Mouse (Mus musculus): ENCODE measurements around the gene Gm4131. TPM values are rescaled to one million over a fixed set of nuclear protein-coding genes. Genes with fewer than 3 reads are reported as not detected.
A peak's percentile ranks its signal among the peaks of the same experiment; 100 is the strongest.

The Gm4131 gene
- polyA plus RNA-seq, 1 experiment from 2014 or later, result 0.36 TPM

DNA sequence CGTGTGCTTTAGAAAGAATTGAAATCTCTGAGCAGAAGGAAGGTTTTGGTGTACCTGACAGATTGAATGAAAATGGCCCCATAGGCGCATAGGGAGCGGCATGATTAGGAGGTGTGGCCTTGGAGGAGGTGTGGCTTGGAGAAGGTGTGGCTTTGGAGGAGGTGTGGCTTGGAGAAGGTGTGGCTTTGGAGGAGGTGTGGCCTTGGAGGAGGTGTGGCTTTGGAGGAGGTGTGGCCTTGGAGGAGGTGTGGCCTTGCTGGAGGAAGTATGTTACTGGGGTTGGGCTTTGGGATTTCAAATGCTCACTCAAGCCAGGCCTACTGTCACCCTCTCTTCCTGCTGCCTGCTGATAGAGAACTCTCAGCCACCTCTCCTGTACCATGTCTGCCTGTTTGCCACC, 14.2 kb upstream of the Gm4131 start:
- H3K27ac ChIP-seq (ENCODE audit: low read length), result no peak overlapping the region
- WGBS, result 84% methylated on average over 3 of the region's 3 CpGs

DNA sequence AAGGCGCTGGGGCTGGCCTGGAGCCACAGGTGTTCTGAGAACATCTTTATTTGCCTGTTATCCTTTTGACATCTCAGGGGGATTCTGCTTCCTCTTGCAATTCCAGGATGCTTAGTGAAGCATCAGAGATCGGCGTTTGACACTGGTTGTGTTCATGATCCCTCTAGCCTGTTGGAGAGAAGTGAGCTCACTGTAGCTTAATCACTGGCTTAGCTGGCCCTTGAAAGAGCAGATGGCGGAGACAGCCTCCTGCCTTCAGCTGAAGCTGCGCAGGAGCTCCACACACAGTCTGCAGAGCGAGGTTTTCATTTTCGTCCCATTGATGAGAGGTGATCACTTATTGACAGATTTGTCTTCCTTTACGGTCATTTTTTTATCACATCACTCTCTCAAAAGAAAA, 9.1 kb upstream of the Gm4131 start:
- Histone ChIP-seq H3K9me3 (replicated peaks; ENCODE audit: control insufficient read depth, low read length, poor library complexity, severe bottlenecking) (no peaks in the 10 kb centered on the region), H3K4me1 (ENCODE audit: control insufficient read depth, insufficient read depth, low read length) (peaks cover 3% of the 10 kb centered on the region), H3K4me3 (ENCODE audit: low read depth, low read length) (no peak overlapping the region), H3K36me3 (ENCODE audit: control insufficient read depth, insufficient read depth, low read length) (0 out of 2 replicates have a peak, but pooled peaks cover 2% of the 10 kb centered on the region), H3K4me2 (ENCODE audit: low read length) (no peak overlapping the region), H3K27ac (ENCODE audit: low read length) (no peak overlapping the region), H3K9ac (ENCODE audit: low read depth, low read length) (no peak overlapping the region), H3K27me3 (ENCODE audit: control insufficient read depth, insufficient read depth, low read depth, low read length) (no peaks in the 10 kb centered on the region)
- WGBS, result 52% methylated on average over 8 of the region's 8 CpGs
- ATAC-seq, result no peak

More for the DNA sequence above, 14.2 kb upstream of the Gm4131 start:
- Histone ChIP-seq H3K4me3 (ENCODE audit: low read depth, low read length) (no peak overlapping the region), H3K4me2 (ENCODE audit: low read length) (no peak overlapping the region), H3K9me3 (replicated peaks; ENCODE audit: control insufficient read depth, low read length, poor library complexity, severe bottlenecking) (no peaks in the 10 kb centered on the region), H3K9ac (ENCODE audit: low read depth, low read length) (no peak overlapping the region), H3K36me3 (ENCODE audit: control insufficient read depth, insufficient read depth, low read length) (0 out of 2 replicates have a peak, but pooled peaks cover 2% of the 10 kb centered on the region), H3K27me3 (ENCODE audit: control insufficient read depth, insufficient read depth, low read depth, low read length) (no peaks in the 10 kb centered on the region), H3K4me1 (ENCODE audit: control insufficient read depth, insufficient read depth, low read length) (peaks cover 30% of the 10 kb centered on the region)
- ATAC-seq, result no peak

DNA sequence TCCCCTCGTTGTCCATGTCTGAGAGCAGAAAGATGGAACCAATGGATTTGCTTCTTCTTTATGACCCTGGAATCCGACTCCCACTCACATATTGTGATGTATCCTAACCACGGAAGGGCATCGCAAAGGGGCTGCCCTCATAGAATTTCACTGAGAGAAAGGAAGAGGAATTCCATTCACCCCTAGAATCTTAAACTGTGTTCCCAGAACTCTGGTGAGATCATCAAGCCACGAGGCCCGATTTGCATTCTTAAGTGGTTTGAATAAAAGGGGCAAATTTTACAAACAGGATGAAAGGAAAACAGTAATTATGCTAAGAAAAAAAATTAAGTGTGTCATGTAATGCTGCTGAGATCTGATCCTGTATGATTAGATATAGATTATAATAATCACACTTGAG, 8.2 kb upstream of the Gm4131 start:
- no peak overlapping the region for H3K27ac ChIP-seq (ENCODE audit: low read length)
- no peak overlapping the region for H3K9ac ChIP-seq (ENCODE audit: low read depth, low read length)
- no peaks in the 10 kb centered on the region for H3K27me3 ChIP-seq (ENCODE audit: control insufficient read depth, insufficient read depth, low read depth, low read length)
- peaks cover 4% of the 10 kb centered on the region; the same call in 1 of the 2 replicates for H3K36me3 ChIP-seq (ENCODE audit: control insufficient read depth, insufficient read depth, low read length)
- H3K9me3 ChIP-seq (replicated peaks; ENCODE audit: control insufficient read depth, low read length, poor library complexity, severe bottlenecking), result no peaks in the 10 kb centered on the region
- peaks cover 3% of the 10 kb centered on the region for H3K4me1 ChIP-seq (ENCODE audit: control insufficient read depth, insufficient read depth, low read length)
- H3K4me2 ChIP-seq (ENCODE audit: low read length), result no peak overlapping the region
- WGBS, result 69% methylated on average over 6 of the region's 6 CpGs
- ATAC-seq, result no peak
- H3K4me3 ChIP-seq (ENCODE audit: low read depth, low read length), result no peak overlapping the region

DNA sequence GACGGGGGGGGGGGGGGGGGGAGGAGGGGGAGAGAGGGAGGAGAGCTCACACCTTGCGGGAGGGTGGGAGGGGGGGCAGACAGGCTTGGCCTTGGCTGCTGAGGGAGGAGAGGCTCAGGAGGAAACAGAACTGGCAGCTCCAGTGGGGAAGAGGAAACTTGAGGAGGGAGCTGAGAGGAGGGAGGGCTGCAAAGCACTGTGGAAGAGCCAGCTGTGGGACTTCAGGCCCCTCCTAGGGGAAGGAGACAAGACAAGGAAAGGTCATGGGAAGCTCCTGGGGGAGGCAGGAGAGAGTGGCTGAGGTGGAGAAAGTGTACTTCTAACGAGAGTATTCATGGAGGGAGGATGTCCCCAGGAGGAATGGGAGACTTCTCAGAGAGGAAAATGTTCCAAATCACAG, 6.7 kb upstream of the Gm4131 start:
- H3K27ac ChIP-seq (ENCODE audit: low read length), result no peak overlapping the region
- H3K4me2 ChIP-seq (ENCODE audit: low read length), result no peak overlapping the region
- no peak overlapping the region for H3K9ac ChIP-seq (ENCODE audit: low read depth, low read length)
- H3K4me1 ChIP-seq (ENCODE audit: control insufficient read depth, insufficient read depth, low read length), result peaks cover 3% of the 10 kb centered on the region
- H3K9me3 ChIP-seq (replicated peaks; ENCODE audit: control insufficient read depth, low read length, poor library complexity, severe bottlenecking), result no peaks in the 10 kb centered on the region
- H3K27me3 ChIP-seq (ENCODE audit: control insufficient read depth, insufficient read depth, low read depth, low read length), result no peaks in the 10 kb centered on the region
- peaks cover 2% of the 10 kb centered on the region; the same call in 1 of the 2 replicates for H3K36me3 ChIP-seq (ENCODE audit: control insufficient read depth, insufficient read depth, low read length)
- no peak for ATAC-seq
- WGBS, result 2% methylated on average over 2 of the region's 3 CpGs
- no peak overlapping the region for H3K4me3 ChIP-seq (ENCODE audit: low read depth, low read length)

DNA sequence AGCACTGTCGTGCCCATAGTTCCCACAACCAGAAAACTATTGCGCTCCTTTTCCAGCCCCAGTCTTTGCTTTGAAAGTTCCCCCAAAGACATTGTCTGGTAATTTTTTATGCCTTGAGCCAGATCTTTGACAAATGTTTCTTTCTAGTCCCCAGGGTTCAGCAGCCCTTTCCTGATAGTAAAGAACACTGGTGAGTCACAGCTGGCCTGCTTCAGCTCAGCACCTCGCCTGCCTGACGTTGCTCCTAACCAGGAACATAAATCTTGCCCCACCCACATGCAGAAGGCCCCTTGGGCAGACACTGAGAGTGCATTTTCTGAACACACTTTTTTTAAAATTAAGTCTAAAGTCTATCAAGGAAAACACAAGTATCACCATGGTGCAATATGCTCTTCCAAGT, 3.6 kb upstream of the Gm4131 start:
- no peaks in the 10 kb centered on the region for H3K9me3 ChIP-seq (replicated peaks; ENCODE audit: control insufficient read depth, low read length, poor library complexity, severe bottlenecking)
- H3K4me1 ChIP-seq (ENCODE audit: control insufficient read depth, insufficient read depth, low read length), result peaks cover 3% of the 10 kb centered on the region
- no peak overlapping the region for H3K27ac ChIP-seq (ENCODE audit: low read length)
- no peaks in the 10 kb centered on the region for H3K27me3 ChIP-seq (ENCODE audit: control insufficient read depth, insufficient read depth, low read depth, low read length)
- peaks cover 4% of the 10 kb centered on the region; the same call in 1 of the 2 replicates for H3K36me3 ChIP-seq (ENCODE audit: control insufficient read depth, insufficient read depth, low read length)
- 71% methylated on average over 4 of the region's 4 CpGs for WGBS
- no peak for ATAC-seq
- H3K9ac ChIP-seq (ENCODE audit: low read depth, low read length), result no peak overlapping the region
- H3K4me3 ChIP-seq (ENCODE audit: low read depth, low read length), result no peak overlapping the region
- H3K4me2 ChIP-seq (ENCODE audit: low read length), result no peak overlapping the region

DNA sequence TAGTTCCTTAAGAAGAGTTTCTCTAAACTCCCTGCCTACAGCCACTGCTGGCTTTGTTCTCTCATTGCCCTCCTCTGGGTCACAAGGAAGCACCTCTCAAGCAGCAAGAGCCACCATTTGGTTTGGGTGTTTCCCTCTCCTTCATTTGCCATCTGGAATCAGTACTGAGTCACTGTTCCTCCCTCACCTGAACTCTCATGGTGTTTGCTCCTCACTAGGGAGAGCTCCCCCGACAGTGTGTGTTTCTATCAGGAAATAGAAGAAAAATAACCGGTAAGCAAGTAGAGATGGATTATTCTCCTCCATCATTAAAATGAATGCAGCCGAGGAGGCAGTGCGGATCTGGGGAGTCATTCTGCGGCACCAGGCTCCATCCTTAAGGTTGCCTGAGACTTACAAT, 2.7 kb upstream of the Gm4131 start:
- Histone ChIP-seq H3K9me3 (replicated peaks; ENCODE audit: control insufficient read depth, low read length, poor library complexity, severe bottlenecking) (no peaks in the 10 kb centered on the region), H3K4me1 (ENCODE audit: control insufficient read depth, insufficient read depth, low read length) (peaks cover 3% of the 10 kb centered on the region), H3K36me3 (ENCODE audit: control insufficient read depth, insufficient read depth, low read length) (peaks cover 6% of the 10 kb centered on the region; the same call in 1 of the 2 replicates), H3K4me2 (ENCODE audit: low read length) (no peak overlapping the region), H3K27ac (ENCODE audit: low read length) (no peak overlapping the region), H3K4me3 (ENCODE audit: low read depth, low read length) (no peak overlapping the region), H3K9ac (ENCODE audit: low read depth, low read length) (no peak overlapping the region), H3K27me3 (ENCODE audit: control insufficient read depth, insufficient read depth, low read depth, low read length) (no peaks in the 10 kb centered on the region)
- WGBS, result 92% methylated on average over 5 of the region's 5 CpGs
- ATAC-seq, result no peak

DNA sequence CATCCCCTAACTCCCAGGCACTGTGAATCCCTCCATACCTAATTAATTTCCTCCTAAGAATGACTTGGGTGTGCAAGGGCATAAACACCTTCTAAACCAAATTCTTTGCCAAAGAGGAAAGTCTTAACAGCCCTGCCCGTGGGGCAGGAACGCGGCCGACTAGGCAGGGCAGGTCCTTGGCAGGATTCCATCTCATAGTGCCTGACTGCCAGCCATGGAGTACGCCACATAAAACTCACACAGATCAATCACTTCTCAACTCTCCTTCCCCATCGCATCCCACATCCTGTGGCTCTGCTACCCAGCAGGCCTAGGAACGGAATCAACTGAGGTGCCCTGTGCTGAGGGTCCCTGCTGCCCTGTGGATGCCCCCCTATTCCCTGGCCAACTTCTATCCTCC, 3.0 kb downstream of the Gm4131 start:
- peaks cover 4% of the 10 kb centered on the region; the same call in 1 of the 2 replicates for H3K36me3 ChIP-seq (ENCODE audit: control insufficient read depth, insufficient read depth, low read length)
- H3K27ac ChIP-seq (ENCODE audit: low read length), result no peak overlapping the region
- no peak overlapping the region for H3K4me3 ChIP-seq (ENCODE audit: low read depth, low read length)
- H3K9me3 ChIP-seq (replicated peaks; ENCODE audit: control insufficient read depth, low read length, poor library complexity, severe bottlenecking), result no peaks in the 10 kb centered on the region
- peaks cover 15% of the 10 kb centered on the region for H3K4me1 ChIP-seq (ENCODE audit: control insufficient read depth, insufficient read depth, low read length)
- no peaks in the 10 kb centered on the region for H3K27me3 ChIP-seq (ENCODE audit: control insufficient read depth, insufficient read depth, low read depth, low read length)
- no peak overlapping the region for H3K4me2 ChIP-seq (ENCODE audit: low read length)
- no peak for ATAC-seq
- 77% methylated on average over 7 of the region's 7 CpGs for WGBS
- H3K9ac ChIP-seq (ENCODE audit: low read depth, low read length), result no peak overlapping the region

DNA sequence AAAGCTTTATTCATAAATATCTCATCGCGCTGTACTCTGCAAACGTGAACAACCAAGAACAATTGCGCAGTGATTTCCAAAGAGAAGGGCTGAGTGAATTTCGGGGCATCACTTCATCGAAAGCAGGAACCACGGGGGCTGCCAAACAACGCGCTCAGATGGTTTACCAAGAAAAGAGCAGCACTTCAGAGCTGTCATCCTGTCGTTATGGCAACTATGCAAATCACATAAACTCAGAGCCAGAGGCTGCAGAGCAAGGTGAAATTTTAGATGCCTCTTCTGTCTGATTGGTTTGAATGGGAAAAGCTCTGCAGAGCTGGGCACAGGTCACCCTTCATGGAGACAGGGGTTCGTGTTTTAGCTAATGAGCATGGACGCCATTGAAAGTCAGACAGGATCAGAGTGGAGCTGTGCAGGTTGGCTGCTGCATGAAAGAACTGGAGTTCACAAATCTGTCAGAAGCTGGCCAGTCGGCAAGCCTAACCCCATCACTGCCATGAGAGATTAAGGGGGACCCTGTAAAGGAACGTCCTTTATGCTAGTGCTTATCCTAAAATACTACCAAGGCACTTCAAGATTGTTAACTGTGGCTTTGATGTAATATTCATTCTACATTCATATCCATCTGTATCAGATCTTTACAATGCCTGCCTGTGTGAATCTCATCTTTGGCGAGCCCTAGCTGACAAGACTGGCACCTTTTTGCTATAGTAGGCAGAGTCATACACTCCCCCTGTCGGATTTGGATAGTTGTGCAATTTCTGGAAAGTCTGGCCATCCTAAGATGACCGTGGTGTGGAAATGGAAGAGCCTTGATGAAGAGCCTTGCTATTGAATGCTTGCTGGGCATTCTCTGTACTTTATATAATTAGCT, 4.6 kb downstream of the Gm4131 start:
- WGBS, result 26% methylated on average over 17 of the region's 17 CpGs
- Histone ChIP-seq H3K36me3 (ENCODE audit: control insufficient read depth, insufficient read depth, low read length) (peaks cover 4% of the 10 kb centered on the region; the same call in 1 of the 2 replicates), H3K9ac (ENCODE audit: low read depth, low read length) (peak overlapping the region; percentile 40; the same call in 1 of the 2 replicates), H3K27ac (ENCODE audit: low read length) (peak overlapping the region; percentile 67), H3K4me3 (ENCODE audit: low read depth, low read length) (peak overlapping the region; percentile 8), H3K4me2 (ENCODE audit: low read length) (peak overlapping the region; percentile 45), H3K27me3 (ENCODE audit: control insufficient read depth, insufficient read depth, low read depth, low read length) (no peaks in the 10 kb centered on the region), H3K4me1 (ENCODE audit: control insufficient read depth, insufficient read depth, low read length) (peaks cover 26% of the 10 kb centered on the region), H3K9me3 (replicated peaks; ENCODE audit: control insufficient read depth, low read length, poor library complexity, severe bottlenecking) (no peaks in the 10 kb centered on the region)
- peak; percentile 82 for ATAC-seq

DNA sequence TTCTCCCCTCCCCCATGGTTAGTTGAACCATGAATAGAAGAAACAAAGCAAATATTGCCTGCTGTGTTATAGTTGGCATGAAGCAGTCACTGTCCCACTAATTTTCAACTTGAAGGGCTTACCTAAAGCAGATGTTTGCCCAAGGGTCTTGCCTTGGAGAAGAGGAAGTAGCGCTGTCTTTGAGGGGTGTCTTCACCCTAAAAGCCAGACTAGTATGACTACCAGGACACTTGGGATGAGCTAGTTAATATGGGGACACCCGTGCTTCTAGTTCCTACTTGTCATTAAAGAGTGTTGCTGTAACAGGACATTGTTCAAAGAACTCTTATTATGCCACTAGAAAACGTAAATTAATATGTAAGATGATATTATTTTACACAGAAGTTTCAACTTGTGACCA, 9.6 kb downstream of the Gm4131 start:
- ATAC-seq, result no peak
- Histone ChIP-seq H3K27ac (ENCODE audit: low read length) (no peak overlapping the region), H3K4me1 (ENCODE audit: control insufficient read depth, insufficient read depth, low read length) (peaks cover 25% of the 10 kb centered on the region), H3K4me2 (ENCODE audit: low read length) (peak overlapping the region; percentile 64), H3K9ac (ENCODE audit: low read depth, low read length) (no peak overlapping the region), H3K27me3 (ENCODE audit: control insufficient read depth, insufficient read depth, low read depth, low read length) (no peaks in the 10 kb centered on the region), H3K36me3 (ENCODE audit: control insufficient read depth, insufficient read depth, low read length) (no peaks in the 10 kb centered on the region), H3K9me3 (replicated peaks; ENCODE audit: control insufficient read depth, low read length, poor library complexity, severe bottlenecking) (no peaks in the 10 kb centered on the region), H3K4me3 (ENCODE audit: low read depth, low read length) (peak overlapping the region; percentile 74)
- 82% methylated on average over 3 of the region's 3 CpGs for WGBS
